Mouse (Mus musculus): Measurements from ENCODE around the gene Rere. TPM values are rescaled to one million over a fixed set of nuclear protein-coding genes. Genes with fewer than 3 reads are reported as not detected.

Rere gene
- polyA plus RNA-seq, 1 experiment = 82.1 TPM

- TF ChIP-seq CTCF (IDR thresholded peaks at IDR 0.05; ENCODE audit: borderline replicate concordance, extremely low read depth, insufficient read depth, insufficient read length) (no peak), POLR2A (IDR thresholded peaks at IDR 0.05; ENCODE audit: borderline replicate concordance, extremely low read depth, insufficient read depth, insufficient read length, poor library complexity, severe bottlenecking) (no peak)
- DNase-seq (ENCODE audit: low read depth) = no peak
Measured at GRCm38 (mm10) chr4:150352736-150353135, 71.3 kb downstream of the Rere start.

GRCm38 (mm10) chr4:150353376-150353900 lies 72.0 kb downstream of the Rere start:
- TF ChIP-seq CTCF (IDR thresholded peaks at IDR 0.05; ENCODE audit: borderline replicate concordance, extremely low read depth, insufficient read depth, insufficient read length) (no peak), POLR2A (IDR thresholded peaks at IDR 0.05; ENCODE audit: borderline replicate concordance, extremely low read depth, insufficient read depth, insufficient read length, poor library complexity, severe bottlenecking) (no peak)
- no peak for DNase-seq (ENCODE audit: low read depth)

- TF ChIP-seq CTCF (IDR thresholded peaks at IDR 0.05; ENCODE audit: borderline replicate concordance, extremely low read depth, insufficient read depth, insufficient read length) (no peak), POLR2A (IDR thresholded peaks at IDR 0.05; ENCODE audit: borderline replicate concordance, extremely low read depth, insufficient read depth, insufficient read length, poor library complexity, severe bottlenecking) (no peak)
- DNase-seq (ENCODE audit: low read depth) = no peak
Measured at GRCm38 (mm10) chr4:150355801-150356200, 74.4 kb downstream of the Rere start.

GRCm38 (mm10) chr4:150361986-150362691 lies 80.7 kb downstream of the Rere start:
- DNase-seq (ENCODE audit: low read depth) = peak; percentile 34
- TF ChIP-seq POLR2A (IDR thresholded peaks at IDR 0.05; ENCODE audit: borderline replicate concordance, extremely low read depth, insufficient read depth, insufficient read length, poor library complexity, severe bottlenecking) (no peak), CTCF (IDR thresholded peaks at IDR 0.05; ENCODE audit: borderline replicate concordance, extremely low read depth, insufficient read depth, insufficient read length) (no peak)

GRCm38 (mm10) chr4:150362858-150363257 lies 81.4 kb downstream of the Rere start:
- DNase-seq (ENCODE audit: low read depth) = no peak
- no peak for TF ChIP-seq POLR2A (IDR thresholded peaks at IDR 0.05; ENCODE audit: borderline replicate concordance, extremely low read depth, insufficient read depth, insufficient read length, poor library complexity, severe bottlenecking)
- TF ChIP-seq CTCF (IDR thresholded peaks at IDR 0.05; ENCODE audit: borderline replicate concordance, extremely low read depth, insufficient read depth, insufficient read length) = no peak

GRCm38 (mm10) chr4:150364786-150365185 lies 83.3 kb downstream of the Rere start:
- TF ChIP-seq POLR2A (IDR thresholded peaks at IDR 0.05; ENCODE audit: borderline replicate concordance, extremely low read depth, insufficient read depth, insufficient read length, poor library complexity, severe bottlenecking) (no peak), CTCF (IDR thresholded peaks at IDR 0.05; ENCODE audit: borderline replicate concordance, extremely low read depth, insufficient read depth, insufficient read length) (no peak)
- DNase-seq (ENCODE audit: low read depth) = no peak

- no peak for TF ChIP-seq CTCF (IDR thresholded peaks at IDR 0.05; ENCODE audit: borderline replicate concordance, extremely low read depth, insufficient read depth, insufficient read length)
- TF ChIP-seq POLR2A (IDR thresholded peaks at IDR 0.05; ENCODE audit: borderline replicate concordance, extremely low read depth, insufficient read depth, insufficient read length, poor library complexity, severe bottlenecking) = no peak
- DNase-seq (ENCODE audit: low read depth) = peak; percentile 61
Measured at GRCm38 (mm10) chr4:150366510-150367208, 85.2 kb downstream of the Rere start.

- peak; percentile 92 for DNase-seq (ENCODE audit: low read depth)
- TF ChIP-seq CTCF (IDR thresholded peaks at IDR 0.05; ENCODE audit: borderline replicate concordance, extremely low read depth, insufficient read depth, insufficient read length) = no peak
- TF ChIP-seq POLR2A (IDR thresholded peaks at IDR 0.05; ENCODE audit: borderline replicate concordance, extremely low read depth, insufficient read depth, insufficient read length, poor library complexity, severe bottlenecking) = peak; percentile 36; the same call in 1 of the 2 replicates
Measured at GRCm38 (mm10) chr4:150371580-150372380, 90.3 kb downstream of the Rere start.

- peak; percentile 73 for DNase-seq (ENCODE audit: low read depth)
- no peak for TF ChIP-seq POLR2A (IDR thresholded peaks at IDR 0.05; ENCODE audit: borderline replicate concordance, extremely low read depth, insufficient read depth, insufficient read length, poor library complexity, severe bottlenecking)
- TF ChIP-seq CTCF (IDR thresholded peaks at IDR 0.05; ENCODE audit: borderline replicate concordance, extremely low read depth, insufficient read depth, insufficient read length) = no peak
Measured at GRCm38 (mm10) chr4:150372631-150373041, 91.2 kb downstream of the Rere start.

GRCm38 (mm10) chr4:150373111-150374109 lies 92.0 kb downstream of the Rere start:
- DNase-seq (ENCODE audit: low read depth) = peak; percentile 89
- TF ChIP-seq CTCF (IDR thresholded peaks at IDR 0.05; ENCODE audit: borderline replicate concordance, extremely low read depth, insufficient read depth, insufficient read length) (no peak), POLR2A (IDR thresholded peaks at IDR 0.05; ENCODE audit: borderline replicate concordance, extremely low read depth, insufficient read depth, insufficient read length, poor library complexity, severe bottlenecking) (no peak)
